Mouse (Mus musculus) thymus, postnatal 14 days (tissue): Measurements from ENCODE around the gene Fam219a.

ENCODE experiments used
- DNase-seq: peaks from one replicate; pipeline ENCODE4 v3.0.0; 2021

Fam219a gene

GRCm38 (mm10) chr4:41468396-41469080, 100.8 kb downstream of the Fam219a start:
- DNase-seq = peak; percentile 30
